Mouse (Mus musculus): ENCODE measurements around the gene Wdr1. TPM values are rescaled to one million over a fixed set of nuclear protein-coding genes. Genes with fewer than 3 reads are reported as not detected.
"Not testable (repeated sequence)": the region's sequence is repeated elsewhere in the genome, so short reads cannot be mapped to it uniquely, and the experiment has no call there.

Wdr1 gene
- total RNA-seq (2012; rRNA removed): 108 and 130 TPM in 2 replicates
- 173 and 187 TPM in 2 replicates for total RNA-seq (2014; rRNA removed)
- 137 and 142 TPM in 2 replicates for polyA plus RNA-seq (2012; ENCODE audit: insufficient read length, low read depth)

DNA sequence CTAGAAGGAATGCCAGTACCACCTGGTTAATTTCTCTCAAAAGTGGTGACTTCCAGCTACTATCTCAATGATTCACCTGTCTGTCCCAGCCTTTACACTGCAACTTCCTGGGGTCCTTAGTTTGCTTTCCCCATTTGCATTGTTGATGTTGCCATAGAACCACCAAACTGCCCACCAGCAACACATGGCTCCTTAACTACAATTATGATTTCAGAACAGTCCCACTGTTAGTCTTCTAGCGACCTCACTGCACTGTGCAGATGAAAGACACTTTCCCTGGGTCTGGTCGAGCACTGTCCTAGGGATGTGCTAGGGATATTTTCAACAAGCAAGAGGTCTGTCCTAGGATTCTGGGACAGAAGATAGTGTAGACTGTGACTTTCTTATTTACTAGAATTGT lies at the start of gene Wdr1:
Gene Wdr1, minus strand, starts transcription at position 101 of the 400 bp plus-strand sequence.
- H3K4me2 ChIP-seq (ENCODE audit: insufficient read depth, low read depth, poor library complexity, severe bottlenecking): peak within 1 kb of the TSS; percentile 93
- H3K27ac ChIP-seq (ENCODE audit: insufficient read depth, low read depth): no peak within 1 kb of the TSS
- H3K36me3 ChIP-seq (replicated peaks in 1 of 2; ENCODE audit: control insufficient read depth in 1 of 2, insufficient read depth in 1 of 2, low read length in 1 of 2): peaks cover 14 to 21% of the 10 kb centered on the region in 2 experiments
- peaks cover 5 to 38% of the 10 kb centered on the region in 2 experiments for H3K4me1 ChIP-seq (ENCODE audit: control insufficient read depth in 1 of 2, insufficient read depth in 2 of 2)
- no peaks in the 10 kb centered on the region for H3K27me3 ChIP-seq (replicated peaks)
- H3K79me2 ChIP-seq (replicated peaks; ENCODE audit: control insufficient read depth, extremely low read depth, insufficient read depth, poor library complexity, severe bottlenecking): peaks cover 14% of the 10 kb centered on the region
- peak within 1 kb of the TSS; percentile 89 for H3K9ac ChIP-seq (ENCODE audit: insufficient read depth, low read depth)
- in situ Hi-C loops (cut with MboI; ENCODE audit: low pct_ligation_motif_present, low pct_unique_long_range_greater_than_20kb, low sequenced_read_pairs): no loop called here
- dilution Hi-C loops (cut with MboI; ENCODE audit: extremely low pct_ligation_motif_present, extremely low pct_unique_long_range_greater_than_20kb, low sequenced_read_pairs): no loop called here
- H3K9me3 ChIP-seq (replicated peaks; ENCODE audit: low read length): no peaks in the 10 kb centered on the region
- DNase-seq (ENCODE audit: extremely low read depth): no peak
- no peak for TF ChIP-seq SMC3 (IDR thresholded peaks at IDR 0.05; ENCODE audit: low read depth, low read length)
- no peak for TF ChIP-seq RCOR1 (conservative IDR thresholded peaks at IDR 0.05; ENCODE audit: low read depth, low read length)
- TF ChIP-seq MAZ (IDR thresholded peaks at IDR 0.05; ENCODE audit: low read depth, low read length): no peak
- H3K4me3 ChIP-seq (replicated peaks in 1 of 3; ENCODE audit: low read depth in 2 of 3, low read length in 2 of 3, poor library complexity in 1 of 3): peak within 1 kb of the TSS; percentile 60 to 89 (median 60)

DNA sequence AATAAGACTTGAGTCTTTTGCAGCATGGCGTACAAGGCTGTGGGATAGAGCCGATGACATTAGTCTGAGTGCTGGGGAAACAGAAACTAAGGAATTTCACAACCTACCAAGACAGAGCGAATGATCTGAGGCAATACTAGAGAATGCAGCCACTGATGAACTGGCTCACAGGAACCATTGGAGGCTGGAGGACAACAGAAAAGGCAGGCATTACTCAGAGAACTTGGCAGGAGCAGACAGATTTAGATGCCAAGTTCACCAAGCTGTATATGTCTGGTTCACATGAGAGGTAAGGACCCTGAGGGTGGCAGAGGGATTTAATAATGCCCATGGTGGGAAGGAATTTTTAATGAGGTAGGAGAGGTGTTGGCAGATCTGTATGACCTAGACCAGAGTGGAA lies 48.1 kb upstream of the Wdr1 start:
- Histone ChIP-seq H3K4me2 (ENCODE audit: insufficient read depth, low read depth, poor library complexity, severe bottlenecking) (no peak overlapping the region), H3K9me3 (replicated peaks; ENCODE audit: low read length) (no peaks in the 10 kb centered on the region), H3K4me3 (replicated peaks in 1 of 3; ENCODE audit: low read depth in 2 of 3, low read length in 2 of 3, poor library complexity in 1 of 3) (no peak overlapping the region), H3K4me1 (ENCODE audit: control insufficient read depth in 1 of 2, insufficient read depth in 2 of 2) (peaks cover 0 to 4% of the 10 kb centered on the region in 2 experiments; a peak in 3 of 4 replicates), H3K79me2 (replicated peaks; ENCODE audit: control insufficient read depth, extremely low read depth, insufficient read depth, poor library complexity, severe bottlenecking) (no peaks in the 10 kb centered on the region), H3K27me3 (replicated peaks) (no peaks in the 10 kb centered on the region), H3K36me3 (replicated peaks in 1 of 2; ENCODE audit: control insufficient read depth in 1 of 2, insufficient read depth in 1 of 2, low read length in 1 of 2) (no peaks in the 10 kb centered on the region), H3K9ac (ENCODE audit: insufficient read depth, low read depth) (no peak overlapping the region), H3K27ac (ENCODE audit: insufficient read depth, low read depth) (no peak overlapping the region)
- TF ChIP-seq RCOR1 (conservative IDR thresholded peaks at IDR 0.05; ENCODE audit: low read depth, low read length) (no peak), POLR2A (IDR thresholded peaks at IDR 0.05; ENCODE audit: low read depth, low read length) (no peak), MYC (IDR thresholded peaks at IDR 0.05; ENCODE audit: low read depth, low read length) (no peak), MAFK (IDR thresholded peaks at IDR 0.05; ENCODE audit: insufficient replicate concordance, low read length) (no peak), ETS1 (conservative IDR thresholded peaks at IDR 0.05; ENCODE audit: low read depth, low read length) (no peak), HCFC1 (IDR thresholded peaks at IDR 0.05; ENCODE audit: low read depth, low read length) (no peak), ZMIZ1 (IDR thresholded peaks at IDR 0.05; ENCODE audit: low read depth, low read length) (no peak), UBTF (IDR thresholded peaks at IDR 0.05; ENCODE audit: low read depth, low read length) (no peak), SIN3A (IDR thresholded peaks at IDR 0.05; ENCODE audit: low read length) (no peak), NELFE (IDR thresholded peaks at IDR 0.05; ENCODE audit: low read depth, low read length) (no peak), TBP (conservative IDR thresholded peaks at IDR 0.05; ENCODE audit: low read depth, low read length) (no peak), MAX (IDR thresholded peaks at IDR 0.05; ENCODE audit: low read length) (no peak), MXI1 (IDR thresholded peaks at IDR 0.05; ENCODE audit: low read depth, low read length) (no peak), CHD1 (IDR thresholded peaks at IDR 0.05; ENCODE audit: low read depth, low read length) (no peak), NRF1 (IDR thresholded peaks at IDR 0.05; ENCODE audit: low read depth, low read length) (no peak)
- in situ Hi-C loops (cut with MboI; ENCODE audit: low pct_ligation_motif_present, low pct_unique_long_range_greater_than_20kb, low sequenced_read_pairs): loop anchor here (25.0 kb wide), 1 partner anchor 299 kb away; the partner anchor contains the start of gene Drd5
- no peak for DNase-seq (ENCODE audit: extremely low read depth)
- dilution Hi-C loops (cut with MboI; ENCODE audit: extremely low pct_ligation_motif_present, extremely low pct_unique_long_range_greater_than_20kb, low sequenced_read_pairs): no loop called here

DNA sequence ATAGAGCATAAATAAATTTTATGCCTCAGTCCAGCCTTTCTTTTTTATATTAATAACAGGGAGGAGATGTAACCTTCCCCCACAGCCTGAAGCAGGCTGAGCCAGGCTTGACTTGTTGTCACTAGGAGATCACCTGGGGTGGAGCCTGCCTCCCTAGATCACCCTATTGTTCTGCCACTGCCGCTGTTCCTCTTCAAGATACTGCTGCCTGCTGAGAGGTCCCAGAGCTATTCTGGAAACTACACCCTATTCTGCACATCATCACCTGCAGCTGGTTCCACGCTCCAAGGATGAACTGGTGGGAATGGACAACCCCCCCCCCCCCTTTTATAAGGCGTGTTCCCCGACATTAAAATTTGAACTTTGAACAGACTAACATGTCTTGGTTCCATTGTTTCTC lies 45.2 kb upstream of the Wdr1 start:
- dilution Hi-C loops (cut with MboI; ENCODE audit: extremely low pct_ligation_motif_present, extremely low pct_unique_long_range_greater_than_20kb, low sequenced_read_pairs); H3K4me1 ChIP-seq (ENCODE audit: control insufficient read depth in 1 of 2, insufficient read depth in 2 of 2): not testable (repeated sequence)
- in situ Hi-C loops (cut with MboI; ENCODE audit: low pct_ligation_motif_present, low pct_unique_long_range_greater_than_20kb, low sequenced_read_pairs): loop anchor here (25.0 kb wide), 1 partner anchor 296 kb away; the partner anchor contains the start of gene Drd5

More for the DNA sequence above, 45.2 kb upstream of the Wdr1 start:
- not testable (repeated sequence) for H3K27me3 ChIP-seq (replicated peaks); H3K9me3 ChIP-seq (replicated peaks; ENCODE audit: low read length); H3K27ac ChIP-seq (ENCODE audit: insufficient read depth, low read depth); H3K79me2 ChIP-seq (replicated peaks; ENCODE audit: control insufficient read depth, extremely low read depth, insufficient read depth, poor library complexity, severe bottlenecking); H3K4me2 ChIP-seq (ENCODE audit: insufficient read depth, low read depth, poor library complexity, severe bottlenecking); H3K9ac ChIP-seq (ENCODE audit: insufficient read depth, low read depth); DNase-seq (ENCODE audit: extremely low read depth); H3K36me3 ChIP-seq (replicated peaks in 1 of 2; ENCODE audit: control insufficient read depth in 1 of 2, insufficient read depth in 1 of 2, low read length in 1 of 2); H3K4me3 ChIP-seq (replicated peaks in 1 of 3; ENCODE audit: low read depth in 2 of 3, low read length in 2 of 3, poor library complexity in 1 of 3)
